ENCODE assay signal across 26 mouse cellular contexts in genomic region chr11:101913591-101913990, GRCm38 (mm10). TPM values are rescaled to one million over a fixed set of nuclear protein-coding genes. Genes with fewer than 3 reads are reported as not detected.
DNase-seq lines count a peak whose midpoint lies in the region; ATAC-seq and TF ChIP-seq lines count a peak whose summit lies in the region.
"Had no signal": no experiment of that assay in that cellular context is flagged by ENCODE, and none has a peak within 500 bp of the region (broad histone marks: within the 10 kb centered on the region; RNA-seq: fewer than 3 reads in every experiment).

No protein-coding gene starts in this region.

- WGBS in intestine, postnatal 0 days = 58% methylated on average over 8 of the region's 8 CpGs
- 64% methylated on average over 8 of the region's 8 CpGs for WGBS in intestine, embryonic 15.5 days
- WGBS in midbrain, embryonic 11.5 days = 65% methylated on average over 8 of the region's 8 CpGs
- 67% methylated on average over 8 of the region's 8 CpGs for WGBS in midbrain, embryonic 15.5 days
- 66% methylated on average over 8 of the region's 8 CpGs for WGBS in stomach, postnatal 0 days
- 62% methylated on average over 8 of the region's 8 CpGs for WGBS in forebrain, embryonic 13.5 days

- H3K9ac ChIP-seq in intestine, postnatal 0 days (ENCODE audit: low read depth, low read length) = no peak overlapping the region
- H3K9ac ChIP-seq in intestine, embryonic 15.5 days = no peak overlapping the region
- no peak overlapping the region for H3K9ac ChIP-seq in midbrain, embryonic 11.5 days (ENCODE audit: low read length)
- H3K9ac ChIP-seq in midbrain, embryonic 15.5 days = no peak overlapping the region
- no peak overlapping the region for H3K9ac ChIP-seq in ES-Bruce4 (ENCODE audit: low read depth, poor library complexity, severe bottlenecking)
- H3K9ac ChIP-seq in stomach, postnatal 0 days (ENCODE audit: low read length) = no peak overlapping the region
- H3K9ac ChIP-seq in forebrain, embryonic 13.5 days = no peak overlapping the region
- H3K9ac ChIP-seq: heart, embryonic 15.5 days; hindbrain, embryonic 13.5 days; liver, embryonic 15.5 days; neural tube, embryonic 13.5 days had no signal

- TF ChIP-seq EP300 in ES-Bruce4 (IDR thresholded peaks at IDR 0.05; ENCODE audit: insufficient read depth, low read depth, low read length) = no peak
- no peak for TF ChIP-seq EP300 in stomach, postnatal 0 days (optimal IDR thresholded peaks at IDR 0.05)

- TF ChIP-seq CTCF in intestine, postnatal 0 days (IDR thresholded peaks at IDR 0.05; ENCODE audit: low read depth) = peak; percentile 37
- TF ChIP-seq CTCF in ES-Bruce4 (IDR thresholded peaks at IDR 0.05; ENCODE audit: low read depth, low read length) = peak; percentile 68
- peak; percentile 32; the same call in 1 of the 2 replicates for TF ChIP-seq CTCF in stomach, postnatal 0 days (IDR thresholded peaks at IDR 0.05; ENCODE audit: low read depth)

- DNase-seq in midbrain, embryonic 11.5 days (ENCODE audit: low spot score, missing footprints) = peak; percentile 49
- DNase-seq in stomach, postnatal 0 days (ENCODE audit: low spot score) = no peak
- DNase-seq: adrenal gland, adult 2 months; adrenal gland, postnatal 36 days; cerebellum, adult 2 months; cerebellum, postnatal 14 days; heart, postnatal 4 days; kidney, adult 2 months; layer of hippocampus, adult 9-11 months; liver; lung, postnatal 10 days; thymus, postnatal 4 days had no signal

- TF ChIP-seq POLR2A in ES-Bruce4 (IDR thresholded peaks at IDR 0.05; ENCODE audit: insufficient read depth, low read length) = no peak

- no peaks in the 10 kb centered on the region for H3K4me1 ChIP-seq in intestine, postnatal 0 days (replicated peaks; ENCODE audit: control insufficient read depth, insufficient read depth, low read length)
- H3K4me1 ChIP-seq in intestine, embryonic 15.5 days (replicated peaks) = 0 out of 2 replicates have a peak, but pooled peaks cover 2% of the 10 kb centered on the region
- no peaks in the 10 kb centered on the region for H3K4me1 ChIP-seq in midbrain, embryonic 11.5 days (ENCODE audit: control insufficient read depth, insufficient read depth, low read length)
- no peaks in the 10 kb centered on the region; the same call in 1 of the 2 replicates for H3K4me1 ChIP-seq in midbrain, embryonic 15.5 days
- H3K4me1 ChIP-seq in ES-Bruce4 (ENCODE audit: control insufficient read depth, insufficient read depth, low read length) = no peaks in the 10 kb centered on the region
- no peaks in the 10 kb centered on the region for H3K4me1 ChIP-seq in stomach, postnatal 0 days (replicated peaks; ENCODE audit: control insufficient read depth, insufficient read depth)
- no peaks in the 10 kb centered on the region for H3K4me1 ChIP-seq in forebrain, embryonic 13.5 days
- H3K4me1 ChIP-seq: hindbrain, embryonic 13.5 days; liver, embryonic 15.5 days; neural tube, embryonic 13.5 days had no signal

- H3K27ac ChIP-seq in intestine, postnatal 0 days (ENCODE audit: low read depth, low read length) = no peak overlapping the region
- H3K27ac ChIP-seq in intestine, embryonic 15.5 days = no peak overlapping the region
- H3K27ac ChIP-seq in midbrain, embryonic 11.5 days (ENCODE audit: low read depth, low read length) = no peak overlapping the region
- H3K27ac ChIP-seq in midbrain, embryonic 15.5 days = no peak overlapping the region
- H3K27ac ChIP-seq in ES-Bruce4 (ENCODE audit: insufficient read depth, low read length) = no peak overlapping the region
- H3K27ac ChIP-seq in stomach, postnatal 0 days (replicated peaks) = no peak overlapping the region
- H3K27ac ChIP-seq in forebrain, embryonic 13.5 days = no peak overlapping the region
- H3K27ac ChIP-seq: heart, embryonic 15.5 days; hindbrain, embryonic 13.5 days; liver, embryonic 15.5 days; neural tube, embryonic 13.5 days had no signal

- no peaks in the 10 kb centered on the region for H3K9me3 ChIP-seq in intestine, postnatal 0 days (ENCODE audit: control insufficient read depth)
- H3K9me3 ChIP-seq in intestine, embryonic 15.5 days = no peaks in the 10 kb centered on the region
- H3K9me3 ChIP-seq in midbrain, embryonic 11.5 days (ENCODE audit: control insufficient read depth, low read length) = no peaks in the 10 kb centered on the region
- no peaks in the 10 kb centered on the region for H3K9me3 ChIP-seq in midbrain, embryonic 15.5 days
- no peaks in the 10 kb centered on the region for H3K9me3 ChIP-seq in ES-Bruce4 (replicated peaks; ENCODE audit: control insufficient read depth, insufficient read depth, low read length, poor library complexity, severe bottlenecking)
- no peaks in the 10 kb centered on the region for H3K9me3 ChIP-seq in stomach, postnatal 0 days (ENCODE audit: control insufficient read depth, low read length)
- H3K9me3 ChIP-seq in forebrain, embryonic 13.5 days (replicated peaks) = no peaks in the 10 kb centered on the region
- H3K9me3 ChIP-seq: heart, embryonic 15.5 days; hindbrain, embryonic 13.5 days; liver, embryonic 15.5 days; neural tube, embryonic 13.5 days had no signal

- H3K27me3 ChIP-seq in intestine, postnatal 0 days (replicated peaks; ENCODE audit: control insufficient read depth, insufficient read depth, low read length) = peaks cover 4% of the 10 kb centered on the region; the same call in 1 of the 2 replicates
- H3K27me3 ChIP-seq in intestine, embryonic 15.5 days (replicated peaks) = peaks cover 18% of the 10 kb centered on the region
- no peaks in the 10 kb centered on the region for H3K27me3 ChIP-seq in midbrain, embryonic 11.5 days (ENCODE audit: control insufficient read depth, insufficient read depth, low read length)
- peaks cover 22% of the 10 kb centered on the region for H3K27me3 ChIP-seq in midbrain, embryonic 15.5 days (replicated peaks)
- H3K27me3 ChIP-seq in ES-Bruce4 (ENCODE audit: control insufficient read depth, insufficient read depth, low read length, poor library complexity, severe bottlenecking) = no peaks in the 10 kb centered on the region
- H3K27me3 ChIP-seq in stomach, postnatal 0 days (ENCODE audit: control insufficient read depth, insufficient read depth, low read length) = no peaks in the 10 kb centered on the region
- H3K27me3 ChIP-seq in forebrain, embryonic 13.5 days = peaks cover 33% of the 10 kb centered on the region

- no peaks in the 10 kb centered on the region for H3K36me3 ChIP-seq in intestine, postnatal 0 days (ENCODE audit: control insufficient read depth, insufficient read depth)
- no peaks in the 10 kb centered on the region for H3K36me3 ChIP-seq in intestine, embryonic 15.5 days
- no peaks in the 10 kb centered on the region for H3K36me3 ChIP-seq in midbrain, embryonic 11.5 days (ENCODE audit: control insufficient read depth, insufficient read depth, low read length)
- no peaks in the 10 kb centered on the region for H3K36me3 ChIP-seq in midbrain, embryonic 15.5 days (replicated peaks)
- no peaks in the 10 kb centered on the region for H3K36me3 ChIP-seq in ES-Bruce4 (ENCODE audit: control insufficient read depth, insufficient read depth, low read length, poor library complexity, severe bottlenecking)
- H3K36me3 ChIP-seq in stomach, postnatal 0 days (ENCODE audit: control insufficient read depth, insufficient read depth, low read length) = no peaks in the 10 kb centered on the region
- H3K36me3 ChIP-seq in forebrain, embryonic 13.5 days (ENCODE audit: poor library complexity, severe bottlenecking) = no peaks in the 10 kb centered on the region
- H3K36me3 ChIP-seq: heart, embryonic 15.5 days; hindbrain, embryonic 13.5 days; liver, embryonic 15.5 days; neural tube, embryonic 13.5 days had no signal

- H3K4me3 ChIP-seq in intestine, postnatal 0 days (ENCODE audit: low read depth, low read length) = no peak overlapping the region
- no peak overlapping the region for H3K4me3 ChIP-seq in intestine, embryonic 15.5 days (replicated peaks)
- H3K4me3 ChIP-seq in midbrain, embryonic 11.5 days (ENCODE audit: low read depth, low read length) = no peak overlapping the region
- H3K4me3 ChIP-seq in midbrain, embryonic 15.5 days = no peak overlapping the region
- no peak overlapping the region for H3K4me3 ChIP-seq in ES-Bruce4 (ENCODE audit: low read depth, low read length)
- H3K4me3 ChIP-seq in stomach, postnatal 0 days (ENCODE audit: low read depth, low read length) = no peak overlapping the region
- no peak overlapping the region for H3K4me3 ChIP-seq in forebrain, embryonic 13.5 days
- H3K4me3 ChIP-seq: heart, embryonic 15.5 days; hindbrain, embryonic 13.5 days; liver, embryonic 15.5 days; neural tube, embryonic 13.5 days had no signal

- no peak for ATAC-seq in intestine, postnatal 0 days
- ATAC-seq in intestine, embryonic 15.5 days = no peak
- no peak for ATAC-seq in midbrain, embryonic 11.5 days (ENCODE audit: low FRiP score)
- ATAC-seq in midbrain, embryonic 15.5 days (replicated peaks) = no peak
- ATAC-seq in stomach, postnatal 0 days (ENCODE audit: low FRiP score, low TSS enrichment) = no peak
- no peak for ATAC-seq in forebrain, embryonic 13.5 days
- ATAC-seq: activated CD4-positive, CD25-positive, alpha-beta regulatory T cell, adult 4 months; forebrain, embryonic 16.5 days; inflammation-experienced regulatory T-cells, adult 6 months had no signal

- H3K4me2 ChIP-seq in intestine, postnatal 0 days (replicated peaks; ENCODE audit: low read depth) = no peak overlapping the region
- no peak overlapping the region for H3K4me2 ChIP-seq in intestine, embryonic 15.5 days (replicated peaks)
- H3K4me2 ChIP-seq in midbrain, embryonic 11.5 days = no peak overlapping the region
- no peak overlapping the region for H3K4me2 ChIP-seq in midbrain, embryonic 15.5 days
- no peak overlapping the region for H3K4me2 ChIP-seq in stomach, postnatal 0 days (replicated peaks; ENCODE audit: low read depth)
- H3K4me2 ChIP-seq in forebrain, embryonic 13.5 days = no peak overlapping the region
- H3K4me2 ChIP-seq: heart, embryonic 15.5 days; hindbrain, embryonic 13.5 days; liver, embryonic 15.5 days; neural tube, embryonic 13.5 days had no signal

RNA-seq across cellular contexts. Expression of gene Meox1, which starts 19.4 kb away (rescaled TPM):
- 3.8 and 4.1 TPM in 2 replicates for polyA plus RNA-seq in intestine, postnatal 0 days (2015; fragmentation: Nextera tagmentation; extraction: Ambion mirVana)
- 4.4 and 4.5 TPM in 2 replicates for polyA plus RNA-seq in intestine, embryonic 15.5 days (2015; fragmentation: Nextera tagmentation; extraction: Ambion mirVana)
- 0.29 TPM in 1 of 2 replicates, not detected in the other for polyA plus RNA-seq in midbrain, embryonic 11.5 days (2014; fragmentation: Nextera tagmentation; extraction: Ambion mirVana)
- polyA plus RNA-seq in midbrain, embryonic 15.5 days (2015; fragmentation: Nextera tagmentation; extraction: Ambion mirVana) = 0.57 and 0.75 TPM in 2 replicates
- 0.70 TPM in 1 of 2 replicates, not detected in the other for polyA plus RNA-seq in ES-Bruce4 (2011; ENCODE audit: insufficient read depth, insufficient read length, low read depth, missing spikeins)
- 2.8 and 3.0 TPM in 2 replicates for polyA plus RNA-seq in stomach, postnatal 0 days (2015; fragmentation: Nextera tagmentation; extraction: Ambion mirVana)
- polyA plus RNA-seq in forebrain, embryonic 13.5 days (2015; fragmentation: Nextera tagmentation; extraction: Ambion mirVana) = 0.17 and 0.30 TPM in 2 replicates
- polyA plus RNA-seq: activated CD4-positive, CD25-positive, alpha-beta regulatory T cell, adult 4 months; inflammation-experienced regulatory T-cells, adult 6 months had no signal

RNA-seq across cellular contexts. Expression of gene Sost, which starts 53.2 kb away (rescaled TPM):
- polyA plus RNA-seq in intestine, postnatal 0 days (2015; fragmentation: Nextera tagmentation; extraction: Ambion mirVana) = not detected in 2 replicates
- 0.13 TPM in 2 replicates for polyA plus RNA-seq in intestine, embryonic 15.5 days (2015; fragmentation: Nextera tagmentation; extraction: Ambion mirVana)
- not detected in 2 replicates for polyA plus RNA-seq in midbrain, embryonic 11.5 days (2014; fragmentation: Nextera tagmentation; extraction: Ambion mirVana)
- polyA plus RNA-seq in midbrain, embryonic 15.5 days (2015; fragmentation: Nextera tagmentation; extraction: Ambion mirVana) = not detected in 2 replicates
- polyA plus RNA-seq in ES-Bruce4 (2011; ENCODE audit: insufficient read depth, insufficient read length, low read depth, missing spikeins) = not detected in 2 replicates
- polyA plus RNA-seq in stomach, postnatal 0 days (2015; fragmentation: Nextera tagmentation; extraction: Ambion mirVana) = 0.08 TPM in 1 of 2 replicates, not detected in the other
- polyA plus RNA-seq in forebrain, embryonic 13.5 days (2015; fragmentation: Nextera tagmentation; extraction: Ambion mirVana) = 0.14 TPM in 1 of 2 replicates, not detected in the other
- polyA plus RNA-seq: activated CD4-positive, CD25-positive, alpha-beta regulatory T cell, adult 4 months; embryonic facial prominence, embryonic 11.5 days; forebrain, embryonic 16.5 days; inflammation-experienced regulatory T-cells, adult 6 months; large intestine, adult 2 months had no signal
